In genomic region chr11:20960066-20960465, GRCm38 (mm10) we compare ENCODE assay signal across 18 mouse cellular contexts.
"Had no signal": no experiment of that assay in that cellular context is flagged by ENCODE, and none has a peak within 500 bp of the region (broad histone marks: within the 10 kb centered on the region; RNA-seq: fewer than 3 reads in every experiment).

No protein-coding gene starts in this region.

- DNase-seq: lung, adult 18-20 months; lung, embryonic 14.5 days; lung, postnatal 10 days; lung, postnatal 4 days; midbrain, embryonic 14.5 days; retina, postnatal 1 day; right cerebral cortex, adult 18-20 months; right cerebral cortex, postnatal 25 days; right cerebral cortex, postnatal 4 days; spleen, adult 18-20 months; thymus, adult 18-20 months; thymus, postnatal 14 days; thymus, postnatal 36 days had no signal

- H3K9me3 ChIP-seq: midbrain, embryonic 10.5 days; neural tube, embryonic 13.5 days; neural tube, embryonic 15.5 days had no signal

- H3K27me3 ChIP-seq: neural tube, embryonic 13.5 days; neural tube, embryonic 15.5 days had no signal

- ATAC-seq: midbrain, embryonic 16.5 days had no signal

- H3K9ac ChIP-seq: lung, embryonic 14.5 days; neural tube, embryonic 13.5 days; neural tube, embryonic 15.5 days had no signal

- H3K27ac ChIP-seq: midbrain, embryonic 10.5 days; neural tube, embryonic 13.5 days; neural tube, embryonic 15.5 days had no signal

- H3K4me3 ChIP-seq: midbrain, embryonic 10.5 days; myocyte; neural tube, embryonic 13.5 days; neural tube, embryonic 15.5 days had no signal

- H3K4me2 ChIP-seq: lung, embryonic 14.5 days; neural tube, embryonic 13.5 days; neural tube, embryonic 15.5 days had no signal

- H3K36me3 ChIP-seq: midbrain, embryonic 10.5 days; neural tube, embryonic 13.5 days; neural tube, embryonic 15.5 days had no signal

- H3K4me1 ChIP-seq: neural tube, embryonic 13.5 days; neural tube, embryonic 15.5 days had no signal
